Mouse (Mus musculus) embryonic facial prominence, embryonic 10.5 days (tissue): Measurements from ENCODE around the gene Tmem11. TPM values are rescaled to one million over a fixed set of nuclear protein-coding genes. Genes with fewer than 3 reads are reported as not detected.
"Not testable (repeated sequence)": the region's sequence is repeated elsewhere in the genome, so short reads cannot be mapped to it uniquely, and the experiment has no call there.

Source experiments
- DNase-seq: peaks from one replicate; pipeline ENCODE4 v3.0.0-alpha.2; 2017; ENCODE audit warnings: low spot score
- H3K27ac ChIP-seq: fragments of 300-500 bp; sonication (generic); replicated peaks from 2 replicates; pipeline ENCODE4 v1.5.1; 2016; ENCODE audit warnings: mild to moderate bottlenecking
- H3K27me3 ChIP-seq: fragments of 300-500 bp; sonication (generic); replicated peaks from 2 replicates; pipeline ENCODE4 v1.6.1; 2016; ENCODE audit warnings: low read depth, mild to moderate bottlenecking; ENCODE audit not compliant: poor library complexity, severe bottlenecking
- H3K36me3 ChIP-seq: fragments of 300-500 bp; sonication (generic); replicated peaks from 2 replicates; pipeline ENCODE4 v1.6.1; 2016; ENCODE audit warnings: mild to moderate bottlenecking, moderate library complexity
- H3K4me1 ChIP-seq: fragments of 300-500 bp; sonication (generic); 2 replicates; pipeline ENCODE4 v1.6.1; 2016
- H3K4me3 ChIP-seq: fragments of 300-500 bp; sonication (generic); 2 replicates; pipeline ENCODE4 v1.5.1; 2016; ENCODE audit warnings: mild to moderate bottlenecking, moderate library complexity
- H3K9me3 ChIP-seq: fragments of 300-500 bp; sonication (generic); 2 replicates; pipeline ENCODE4 v1.6.1; 2016; ENCODE audit warnings: mild to moderate bottlenecking
- WGBS: fragments of 180-500 bp; shearing (Covaris S2); methylation state at CpG from one replicate; pipeline ENCODE4 v1.1.7; 2016; 5-methylcytosine and 5-hydroxymethylcytosine counted together
- polyA plus RNA-seq: library from polyadenylated mRNA; unstranded; fragments of >200 nt; fragmentation: Nextera tagmentation; extraction: Ambion mirVana; gene quantifications from 2 replicates; pipeline ENCODE4 v1.2.1, GENCODE M21; 2016

Tmem11 gene
- polyA plus RNA-seq, 1 experiment from 2014 or later, result 71.6 TPM

DNA sequence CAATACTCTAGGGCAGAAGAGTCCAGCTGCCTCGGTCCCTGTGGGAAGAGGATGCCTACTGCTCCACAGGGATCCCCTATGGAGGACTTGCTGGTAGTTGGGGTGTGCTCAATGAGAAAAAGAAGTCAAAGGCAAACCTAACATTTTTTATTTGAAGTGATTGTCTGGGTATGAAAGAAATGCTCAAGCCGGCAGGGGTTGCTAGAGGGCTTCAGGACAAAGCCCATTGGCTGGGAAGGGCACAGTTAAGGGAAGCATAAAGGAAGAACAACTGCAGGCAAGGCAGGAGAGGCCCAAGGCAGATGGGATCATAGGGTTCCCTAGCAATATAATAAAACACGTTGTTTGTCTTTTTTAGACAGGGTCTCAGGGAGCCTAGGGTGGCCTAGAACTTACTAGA lies 29.0 kb upstream of the Tmem11 start:
- Histone ChIP-seq H3K9me3 (no peaks in the 10 kb centered on the region), H3K27me3 (no peaks in the 10 kb centered on the region), H3K36me3 (peaks cover 38% of the 10 kb centered on the region), H3K27ac (no peak overlapping the region), H3K4me1 (peaks cover 20% of the 10 kb centered on the region), H3K4me3 (no peak overlapping the region)
- WGBS, result 74% methylated on average over 3 of the region's 3 CpGs
- DNase-seq, result no peak

DNA sequence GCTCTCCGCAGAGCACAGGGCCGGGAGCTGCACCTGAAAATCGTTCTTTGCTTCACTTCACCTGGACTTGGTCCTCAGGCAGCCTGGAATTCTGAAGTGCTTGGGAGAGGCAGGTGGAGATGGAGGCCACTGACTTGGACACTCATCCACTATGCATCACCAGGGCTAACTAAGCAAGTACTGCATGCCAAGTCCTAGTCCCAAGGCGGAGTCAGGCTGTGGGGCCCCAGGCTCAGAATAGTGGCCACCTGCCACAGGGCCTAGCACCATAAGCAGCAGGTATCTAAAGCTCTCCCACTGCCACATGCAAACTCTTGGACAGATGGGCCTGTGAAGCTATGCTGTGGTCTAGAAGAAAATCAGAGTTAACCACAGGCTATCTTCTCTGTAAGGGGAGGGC lies 27.4 kb upstream of the Tmem11 start:
- WGBS, result 90% methylated on average over 4 of the region's 4 CpGs
- peaks cover 40% of the 10 kb centered on the region for H3K36me3 ChIP-seq
- no peak overlapping the region for H3K27ac ChIP-seq
- no peak for DNase-seq
- no peaks in the 10 kb centered on the region for H3K9me3 ChIP-seq
- H3K4me1 ChIP-seq, result peaks cover 14% of the 10 kb centered on the region
- H3K4me3 ChIP-seq, result no peak overlapping the region
- no peaks in the 10 kb centered on the region for H3K27me3 ChIP-seq

DNA sequence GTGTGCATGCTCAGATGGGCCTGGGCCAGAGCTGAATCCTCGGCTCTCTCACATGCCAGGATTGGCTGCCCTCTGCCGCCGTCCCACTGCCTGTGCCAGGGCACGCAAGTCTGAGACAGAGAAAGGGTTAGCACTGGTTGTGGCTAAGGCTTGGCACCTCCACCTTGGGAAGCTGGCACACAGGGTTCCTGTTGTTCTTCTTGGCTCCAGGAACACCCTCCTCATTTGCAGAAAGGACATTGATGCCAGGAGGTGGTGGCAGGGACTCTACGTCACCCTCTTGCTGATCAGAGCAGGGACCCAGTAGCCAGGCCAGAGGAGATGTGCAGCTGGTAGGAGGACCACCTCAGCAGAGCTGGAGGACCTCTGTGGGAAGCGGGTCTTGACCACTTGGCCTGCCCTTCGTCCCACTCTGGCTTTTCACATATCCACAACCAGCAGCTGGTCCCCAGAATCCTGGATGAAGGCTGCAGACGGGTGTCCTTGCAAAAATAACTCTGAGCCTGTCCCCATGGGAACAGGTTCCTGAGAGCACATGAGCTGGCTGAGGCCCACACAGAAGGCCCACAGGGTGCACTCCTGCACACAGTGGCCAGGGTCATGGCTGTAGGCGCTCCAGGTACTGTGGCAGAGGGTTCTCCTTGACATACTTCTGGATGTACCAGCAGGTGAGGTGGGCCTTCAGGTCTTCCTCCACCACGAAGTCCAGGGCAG lies 26.5 kb upstream of the Tmem11 start:
- Histone ChIP-seq H3K4me3 (no peak overlapping the region), H3K36me3 (peaks cover 40% of the 10 kb centered on the region), H3K27me3 (no peaks in the 10 kb centered on the region), H3K27ac (no peak overlapping the region), H3K9me3 (no peaks in the 10 kb centered on the region), H3K4me1 (peaks cover 14% of the 10 kb centered on the region)
- DNase-seq, result no peak
- 91% methylated on average over 10 of the region's 10 CpGs for WGBS

DNA sequence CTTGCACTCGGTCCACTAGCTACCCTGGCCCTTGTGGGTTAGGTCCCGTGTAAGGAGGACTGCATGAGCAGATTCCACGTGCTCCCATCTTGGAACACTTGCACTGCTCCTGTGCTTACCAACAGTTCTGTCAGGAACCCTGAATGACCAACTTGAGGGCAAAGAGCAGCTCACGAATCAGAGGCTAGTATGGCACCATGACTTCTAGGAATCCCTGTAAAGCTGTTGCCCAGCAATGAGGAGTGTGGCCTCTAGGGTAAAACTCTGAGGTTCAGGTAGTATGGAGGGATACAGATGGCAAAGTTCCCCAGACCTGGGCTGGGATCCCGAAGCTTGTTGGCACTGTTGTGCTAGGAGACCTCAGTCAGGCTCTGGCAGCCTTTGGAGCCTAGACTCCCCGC lies 24.6 kb upstream of the Tmem11 start:
- no peak for DNase-seq
- no peak overlapping the region for H3K27ac ChIP-seq
- peaks cover 14% of the 10 kb centered on the region for H3K4me1 ChIP-seq
- H3K27me3 ChIP-seq, result 0 out of 2 replicates have a peak, but pooled peaks cover 3% of the 10 kb centered on the region
- peaks cover 40% of the 10 kb centered on the region for H3K36me3 ChIP-seq
- 90% methylated on average over 6 of the region's 6 CpGs for WGBS
- H3K9me3 ChIP-seq, result no peaks in the 10 kb centered on the region
- H3K4me3 ChIP-seq, result no peak overlapping the region

DNA sequence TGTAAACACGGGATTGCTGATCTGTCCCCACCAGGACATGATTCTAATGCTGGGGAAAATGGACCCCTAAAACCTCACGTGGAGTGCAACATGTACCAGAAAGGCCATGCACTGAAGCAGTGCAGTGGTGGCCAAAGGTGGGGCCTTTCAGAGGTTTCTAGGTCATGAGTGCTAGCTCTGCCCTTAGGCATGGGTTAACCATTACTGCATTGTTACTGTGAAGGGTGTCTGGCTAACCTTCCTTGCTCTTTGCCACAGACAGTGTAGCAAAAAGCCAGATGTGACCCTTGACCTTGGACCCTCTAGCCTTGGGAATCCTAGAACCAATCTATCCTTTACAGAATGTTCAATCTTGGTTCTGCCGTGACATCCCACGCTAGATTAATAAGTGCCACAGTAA lies 23.4 kb upstream of the Tmem11 start:
- no peak for DNase-seq
- Histone ChIP-seq H3K27me3 (0 out of 2 replicates have a peak, but pooled peaks cover 5% of the 10 kb centered on the region), H3K9me3 (no peaks in the 10 kb centered on the region), H3K36me3 (peaks cover 40% of the 10 kb centered on the region), H3K27ac (no peak overlapping the region), H3K4me3 (no peak overlapping the region), H3K4me1 (peaks cover 14% of the 10 kb centered on the region)
- WGBS, result 47% methylated on average over 4 of the region's 4 CpGs

DNA sequence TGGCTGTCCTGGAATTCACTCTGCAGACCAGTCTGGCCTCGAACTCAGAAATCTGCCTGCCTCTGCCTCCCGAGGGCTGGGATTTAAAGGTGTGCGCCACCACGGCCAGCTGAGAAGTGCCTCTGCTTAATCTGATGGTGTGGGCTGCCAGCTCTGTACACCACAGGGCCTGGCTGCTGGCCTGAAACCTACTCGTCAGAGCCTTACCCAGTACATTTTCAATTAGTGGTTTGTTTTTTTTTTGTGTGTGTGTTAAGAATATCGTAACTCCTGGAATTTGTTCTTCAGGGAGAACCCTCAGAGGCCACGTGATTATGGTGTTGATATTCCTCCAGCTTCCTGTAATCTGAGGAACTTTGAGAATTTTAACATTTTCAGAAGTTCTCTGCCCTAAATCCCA lies 22.9 kb upstream of the Tmem11 start:
- Histone ChIP-seq H3K9me3 (no peaks in the 10 kb centered on the region), H3K4me1 (peaks cover 18% of the 10 kb centered on the region), H3K27ac (no peak overlapping the region), H3K27me3 (0 out of 2 replicates have a peak, but pooled peaks cover 5% of the 10 kb centered on the region), H3K4me3 (no peak overlapping the region), H3K36me3 (peaks cover 40% of the 10 kb centered on the region)
- no peak for DNase-seq
- 76% methylated on average over 7 of the region's 7 CpGs for WGBS

DNA sequence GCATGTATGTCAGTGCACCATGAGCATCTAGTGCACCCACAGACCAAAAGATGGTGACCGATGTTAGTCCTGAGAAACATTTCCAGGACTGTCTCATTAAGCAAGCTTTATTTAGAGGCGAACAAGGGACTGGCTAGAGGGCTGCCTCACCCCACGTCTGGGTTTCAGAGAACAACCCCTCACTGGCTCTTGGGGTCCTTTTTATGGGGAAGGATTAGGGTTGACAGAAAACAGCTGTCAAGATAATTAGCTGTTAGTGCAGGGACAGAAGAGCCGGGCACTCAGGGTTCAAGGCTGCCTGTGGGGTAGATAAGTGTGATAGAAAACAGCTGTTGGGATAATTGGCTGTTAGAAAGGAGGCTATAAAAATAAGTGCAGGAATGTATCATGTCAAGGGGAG lies 16.8 kb upstream of the Tmem11 start:
- 0 out of 2 replicates have a peak, but pooled peaks cover 5% of the 10 kb centered on the region for H3K27me3 ChIP-seq
- WGBS, result 21% methylated on average over 4 of the region's 4 CpGs
- no peaks in the 10 kb centered on the region for H3K36me3 ChIP-seq
- H3K4me3 ChIP-seq, result 0 out of 2 replicates have a peak overlapping the region, but pooled peaks have one; percentile 6
- no peaks in the 10 kb centered on the region for H3K9me3 ChIP-seq
- H3K27ac ChIP-seq, result no peak overlapping the region
- peaks cover 20% of the 10 kb centered on the region for H3K4me1 ChIP-seq
- peak; percentile 59 for DNase-seq

DNA sequence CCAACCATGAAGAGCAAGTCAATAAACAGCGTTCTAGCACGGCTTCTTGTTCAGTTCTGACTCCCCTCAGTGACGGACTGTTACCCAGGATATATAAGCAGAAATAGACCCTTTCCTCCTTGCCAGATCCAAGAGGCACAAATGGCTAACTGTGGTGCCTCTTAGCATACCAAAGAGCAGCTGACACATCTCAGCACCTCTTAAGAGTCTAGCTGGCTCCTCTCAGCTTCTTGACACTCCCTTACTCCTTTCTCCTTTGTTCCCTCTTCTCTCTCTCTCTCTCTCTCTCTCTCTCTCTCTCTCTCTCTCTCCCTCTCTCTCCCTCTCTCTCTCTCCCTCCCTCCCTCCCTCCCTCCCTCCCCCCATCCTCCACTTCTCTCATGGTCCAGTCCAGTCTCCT lies 11.7 kb upstream of the Tmem11 start:
- no peaks in the 10 kb centered on the region for H3K27me3 ChIP-seq
- no peaks in the 10 kb centered on the region for H3K36me3 ChIP-seq
- 53% methylated on average over 3 of the region's 3 CpGs for WGBS
- no peak overlapping the region for H3K4me3 ChIP-seq
- no peak overlapping the region for H3K27ac ChIP-seq
- H3K4me1 ChIP-seq, result peaks cover 14% of the 10 kb centered on the region
- DNase-seq, result no peak
- H3K9me3 ChIP-seq, result no peaks in the 10 kb centered on the region

DNA sequence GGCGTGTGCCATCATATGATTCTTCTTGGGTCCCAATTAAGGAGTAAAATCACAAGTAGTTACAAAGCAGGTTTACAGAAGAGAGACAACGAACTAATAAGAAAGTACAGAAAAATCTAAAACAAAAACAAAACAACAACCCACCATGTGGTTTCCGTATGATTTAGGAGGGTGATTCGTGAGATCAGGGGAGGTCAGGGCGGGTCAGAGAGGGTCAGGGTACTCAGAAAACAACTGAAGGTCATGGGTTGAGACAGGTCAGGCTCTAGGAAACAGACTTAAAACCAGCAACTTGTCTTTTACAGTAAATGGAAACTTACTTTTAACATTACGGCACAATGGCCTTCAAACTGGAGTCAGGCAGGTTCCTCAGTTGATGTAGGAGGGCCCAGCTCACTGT lies 11.2 kb upstream of the Tmem11 start:
- Histone ChIP-seq H3K27ac (no peak overlapping the region), H3K4me3 (no peak overlapping the region), H3K9me3 (no peaks in the 10 kb centered on the region), H3K36me3 (no peaks in the 10 kb centered on the region), H3K27me3 (no peaks in the 10 kb centered on the region), H3K4me1 (peaks cover 10% of the 10 kb centered on the region)
- 46% methylated on average over 6 of the region's 6 CpGs for WGBS
- no peak for DNase-seq

DNA sequence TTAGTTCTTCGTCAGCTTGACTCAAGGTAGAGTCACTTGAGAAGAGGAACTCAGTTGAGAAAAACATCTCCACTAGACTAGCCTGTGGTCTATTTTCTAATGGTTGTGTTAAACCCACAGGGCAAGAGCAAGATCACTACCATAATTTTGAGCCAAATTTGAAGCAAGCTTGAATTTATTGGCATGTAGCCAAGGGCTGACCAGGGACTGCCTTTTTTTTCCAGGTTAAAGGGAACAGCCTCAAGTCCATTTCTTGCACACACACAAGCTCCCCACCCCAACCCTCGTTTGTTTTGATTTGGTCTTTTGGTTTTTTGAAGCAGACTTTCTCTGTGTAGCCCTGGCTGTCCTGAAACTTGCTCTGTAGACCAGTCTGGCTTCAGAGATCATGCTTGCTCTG lies 10.8 kb upstream of the Tmem11 start:
- Histone ChIP-seq H3K27ac (no peak overlapping the region), H3K9me3 (no peaks in the 10 kb centered on the region), H3K27me3 (no peaks in the 10 kb centered on the region), H3K4me3 (no peak overlapping the region), H3K4me1 (peaks cover 10% of the 10 kb centered on the region), H3K36me3 (no peaks in the 10 kb centered on the region)
- 63% methylated on average over 2 of the region's 2 CpGs for WGBS
- DNase-seq, result no peak

DNA sequence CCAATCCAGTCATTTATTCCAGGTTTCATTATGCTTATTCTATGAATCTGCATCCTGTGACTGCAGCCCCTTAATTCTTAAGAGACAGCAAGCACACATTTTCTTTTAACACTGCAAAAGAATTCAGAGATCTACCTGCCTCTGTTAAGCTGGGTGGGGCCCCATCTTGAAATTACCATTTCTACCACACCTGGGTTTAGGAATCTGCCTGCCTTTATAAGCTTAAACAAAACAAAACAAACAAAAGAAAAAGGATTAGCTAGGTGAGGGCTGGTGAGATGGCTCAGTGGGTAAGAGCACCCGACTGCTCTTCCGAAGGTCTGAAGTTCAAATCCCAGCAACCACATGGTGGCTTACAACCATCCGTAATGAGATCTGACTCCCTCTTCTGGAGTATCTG lies 7.9 kb upstream of the Tmem11 start:
- not testable (repeated sequence) for H3K36me3 ChIP-seq, H3K9me3 ChIP-seq, H3K27ac ChIP-seq, DNase-seq, H3K27me3 ChIP-seq, H3K4me3 ChIP-seq
- whole genome bisulfite sequencing, result 83% methylated on average over 3 of the region's 3 CpGs
- H3K4me1 ChIP-seq, result peaks cover 10% of the 10 kb centered on the region

DNA sequence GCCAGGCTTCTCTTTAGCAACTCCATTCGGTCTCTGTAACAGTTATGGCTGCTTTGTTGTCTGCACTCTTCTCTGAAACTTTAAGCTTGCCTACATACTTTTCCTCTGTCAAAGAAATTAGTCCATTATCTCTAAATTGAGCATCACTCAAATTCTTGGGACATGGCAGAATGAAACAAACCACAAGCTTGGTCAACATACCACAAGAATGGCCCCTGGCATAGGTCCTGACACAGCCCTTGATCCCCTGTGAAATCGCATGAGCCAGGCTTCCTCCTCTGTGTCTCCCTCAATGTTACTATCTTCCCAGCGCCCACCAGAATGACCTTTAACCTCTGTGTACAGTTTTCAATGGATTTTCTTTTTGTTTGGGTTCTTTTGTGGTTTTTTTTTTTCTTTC lies 3.3 kb upstream of the Tmem11 start:
- Histone ChIP-seq H3K36me3 (no peaks in the 10 kb centered on the region; the same call in 1 of the 2 replicates), H3K9me3 (no peaks in the 10 kb centered on the region)
- WGBS, result 80% methylated on average over 3 of the region's 3 CpGs

DNA sequence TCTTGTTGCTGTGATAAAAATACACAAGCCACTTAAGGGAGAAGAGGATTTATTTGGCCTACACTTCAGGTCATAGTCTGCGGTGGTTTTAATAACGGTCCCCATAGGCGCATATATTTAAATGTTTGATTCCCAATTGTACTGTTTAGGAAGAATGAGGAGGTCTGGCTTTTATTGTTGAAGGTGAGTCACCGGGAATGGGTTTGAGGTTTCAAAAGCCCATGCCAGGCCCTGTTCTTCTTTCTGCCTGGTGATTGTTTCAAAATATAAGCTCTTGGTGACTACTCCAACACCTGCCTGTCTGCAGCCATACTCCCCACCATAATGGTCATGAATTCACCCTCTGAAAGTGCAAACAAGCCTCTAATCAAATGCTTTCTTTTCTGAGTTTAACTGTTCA lies 1.5 kb upstream of the Tmem11 start:
- Histone ChIP-seq H3K4me3 (no peak overlapping the region), H3K36me3 (peaks cover 7% of the 10 kb centered on the region; the same call in 1 of the 2 replicates), H3K27ac (no peak overlapping the region), H3K27me3 (no peaks in the 10 kb centered on the region), H3K4me1 (peaks cover 29% of the 10 kb centered on the region), H3K9me3 (no peaks in the 10 kb centered on the region)
- DNase-seq, result no peak
- 94% methylated on average over 4 of the region's 4 CpGs for WGBS

More for the DNA sequence above, 3.3 kb upstream of the Tmem11 start:
- DNase-seq, result no peak
- H3K27ac ChIP-seq, result no peak overlapping the region
- H3K27me3 ChIP-seq, result no peaks in the 10 kb centered on the region
- H3K4me1 ChIP-seq, result peaks cover 11% of the 10 kb centered on the region
- H3K4me3 ChIP-seq, result no peak overlapping the region
